Mouse (Mus musculus): ENCODE data around the gene Sesn1. TPM values are rescaled to one million over a fixed set of nuclear protein-coding genes. Genes with fewer than 3 reads are reported as not detected.

The Sesn1 gene
- polyA plus RNA-seq, 1 experiment from 2014 or later, result 26.3 TPM

DNA sequence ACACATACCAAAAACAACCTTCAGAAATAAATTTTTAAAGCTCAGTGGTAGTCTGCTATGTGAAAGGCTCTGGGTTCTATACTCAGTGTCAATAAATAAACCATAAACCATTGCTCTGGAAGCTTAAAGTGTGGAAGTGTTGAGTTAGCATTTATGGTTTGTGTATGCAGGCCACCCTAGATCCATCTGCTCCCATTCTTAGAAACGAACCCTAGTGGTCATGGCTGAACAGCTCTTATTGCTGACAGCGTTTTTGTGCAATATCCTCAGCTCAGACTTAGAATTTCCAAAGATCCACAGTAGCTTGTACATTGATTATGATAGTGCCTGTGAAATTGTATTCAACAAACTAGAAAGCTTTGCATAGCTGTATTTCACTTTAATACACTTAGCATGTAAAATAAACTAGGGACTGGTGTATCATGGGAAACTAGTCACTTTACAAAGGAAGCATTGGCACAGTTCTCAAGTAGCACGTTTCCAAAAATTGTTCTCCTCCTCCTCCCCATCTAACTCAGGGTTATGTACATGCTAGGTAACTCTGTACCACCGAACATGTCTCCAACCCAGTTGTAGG, 78.7 kb downstream of the Sesn1 start:
- H3K4me3 ChIP-seq (ENCODE audit: low read depth, low read length), result no peak overlapping the region; the same call in 1 of the 2 replicates
- DNase-seq (ENCODE audit: low spot score) (peak; percentile 31), ATAC-seq (ENCODE audit: low FRiP score) (no peak)
- no peaks in the 10 kb centered on the region for H3K9me3 ChIP-seq (ENCODE audit: control insufficient read depth, low read length)
- H3K4me2 ChIP-seq (replicated peaks; ENCODE audit: low read depth, low read length), result no peak overlapping the region; the same call in 1 of the 2 replicates
- no peaks in the 10 kb centered on the region for H3K36me3 ChIP-seq (ENCODE audit: control insufficient read depth, insufficient read depth, low read length)
- no peaks in the 10 kb centered on the region for H3K27me3 ChIP-seq (ENCODE audit: control insufficient read depth, insufficient read depth, low read length)
- 55% methylated on average over 4 of the region's 4 CpGs for WGBS
- no peak overlapping the region for H3K27ac ChIP-seq (ENCODE audit: low read depth, low read length)
- H3K4me1 ChIP-seq (replicated peaks; ENCODE audit: control insufficient read depth, insufficient read depth, low read length), result no peaks in the 10 kb centered on the region
- no peak overlapping the region for H3K9ac ChIP-seq (ENCODE audit: low read depth, low read length)

DNA sequence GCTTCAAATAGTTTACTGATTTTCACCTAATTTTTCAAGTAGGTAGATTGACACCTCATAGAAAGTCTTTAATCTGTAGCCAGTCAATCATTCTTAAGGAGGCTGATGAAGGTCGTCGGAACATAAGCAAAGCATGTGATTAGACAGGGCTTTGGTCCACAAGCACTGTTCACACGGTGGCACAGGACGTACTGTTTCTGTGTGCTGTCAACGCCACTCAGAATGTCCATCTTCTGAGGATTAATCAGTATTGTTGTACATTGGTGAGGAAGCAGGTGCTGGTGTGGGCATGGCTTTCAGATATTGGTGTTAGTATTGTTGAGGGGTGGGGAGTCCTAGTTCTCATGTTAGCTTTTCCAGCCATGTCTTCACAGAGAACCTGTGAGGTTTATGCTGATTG, 79.8 kb downstream of the Sesn1 start:
- WGBS, result 84% methylated on average over 5 of the region's 5 CpGs
- Histone ChIP-seq H3K4me2 (replicated peaks; ENCODE audit: low read depth, low read length) (no peak overlapping the region), H3K4me1 (replicated peaks; ENCODE audit: control insufficient read depth, insufficient read depth, low read length) (no peaks in the 10 kb centered on the region), H3K9ac (ENCODE audit: low read depth, low read length) (no peak overlapping the region), H3K27ac (ENCODE audit: low read depth, low read length) (no peak overlapping the region), H3K27me3 (ENCODE audit: control insufficient read depth, insufficient read depth, low read length) (no peaks in the 10 kb centered on the region), H3K36me3 (ENCODE audit: control insufficient read depth, insufficient read depth, low read length) (no peaks in the 10 kb centered on the region), H3K4me3 (ENCODE audit: low read depth, low read length) (no peak overlapping the region), H3K9me3 (ENCODE audit: control insufficient read depth, low read length) (no peaks in the 10 kb centered on the region)
- DNase-seq (ENCODE audit: low spot score) (no peak), ATAC-seq (ENCODE audit: low FRiP score) (no peak)

DNA sequence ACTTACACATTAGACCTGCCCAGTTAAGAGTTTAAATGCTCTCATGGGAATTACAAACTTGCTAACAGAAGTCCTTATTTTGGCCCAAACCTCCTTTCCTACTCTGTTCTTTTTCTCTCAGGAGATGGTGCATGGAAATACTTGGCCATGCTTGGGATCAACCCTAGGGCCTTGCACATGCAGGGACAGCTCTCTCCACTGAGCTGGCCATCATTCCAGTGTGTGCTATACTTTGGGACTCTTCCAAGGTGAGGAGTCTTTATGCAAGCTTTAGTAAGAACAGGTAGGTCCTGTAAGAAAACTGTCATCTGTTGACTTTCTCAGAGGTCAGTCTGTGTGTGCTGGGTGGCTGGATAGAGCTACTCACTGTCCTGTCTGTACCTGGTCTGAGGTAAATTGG, 80.8 kb downstream of the Sesn1 start:
- Histone ChIP-seq H3K27me3 (ENCODE audit: control insufficient read depth, insufficient read depth, low read length) (no peaks in the 10 kb centered on the region), H3K4me2 (replicated peaks; ENCODE audit: low read depth, low read length) (no peak overlapping the region), H3K9me3 (ENCODE audit: control insufficient read depth, low read length) (no peaks in the 10 kb centered on the region), H3K9ac (ENCODE audit: low read depth, low read length) (no peak overlapping the region), H3K27ac (ENCODE audit: low read depth, low read length) (no peak overlapping the region), H3K4me1 (replicated peaks; ENCODE audit: control insufficient read depth, insufficient read depth, low read length) (no peaks in the 10 kb centered on the region), H3K36me3 (ENCODE audit: control insufficient read depth, insufficient read depth, low read length) (no peaks in the 10 kb centered on the region), H3K4me3 (ENCODE audit: low read depth, low read length) (no peak overlapping the region)
- ATAC-seq (ENCODE audit: low FRiP score) (no peak), DNase-seq (ENCODE audit: low spot score) (no peak)

DNA sequence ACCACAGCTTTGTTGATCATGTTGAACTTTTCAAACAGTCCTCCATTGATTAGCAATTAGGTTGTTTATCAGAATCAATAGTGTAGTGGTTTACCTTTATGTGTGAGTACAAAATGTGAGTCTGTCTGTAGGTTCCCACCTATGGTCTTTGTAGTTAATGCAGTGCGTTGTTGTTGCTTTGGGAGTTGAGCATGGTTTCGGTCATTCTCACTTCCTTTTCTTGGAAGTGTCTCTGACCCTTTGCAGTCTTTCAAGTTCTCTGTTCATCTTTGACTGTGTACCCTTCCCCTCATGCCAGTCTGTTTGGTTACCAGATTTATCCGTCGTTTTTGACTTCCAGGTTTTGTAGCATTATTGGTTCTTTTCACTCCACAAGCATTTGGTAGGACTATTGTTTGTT, 81.6 kb downstream of the Sesn1 start:
- Histone ChIP-seq H3K36me3 (ENCODE audit: control insufficient read depth, insufficient read depth, low read length) (no peaks in the 10 kb centered on the region), H3K9ac (ENCODE audit: low read depth, low read length) (no peak overlapping the region), H3K4me3 (ENCODE audit: low read depth, low read length) (no peak overlapping the region), H3K4me2 (replicated peaks; ENCODE audit: low read depth, low read length) (no peak overlapping the region), H3K27me3 (ENCODE audit: control insufficient read depth, insufficient read depth, low read length) (no peaks in the 10 kb centered on the region), H3K4me1 (replicated peaks; ENCODE audit: control insufficient read depth, insufficient read depth, low read length) (no peaks in the 10 kb centered on the region), H3K9me3 (ENCODE audit: control insufficient read depth, low read length) (no peaks in the 10 kb centered on the region), H3K27ac (ENCODE audit: low read depth, low read length) (no peak overlapping the region)
- DNase-seq (ENCODE audit: low spot score), result no peak
- ATAC-seq (ENCODE audit: low FRiP score), result no peak
- 93% methylated on average over 4 of the region's 4 CpGs for WGBS

DNA sequence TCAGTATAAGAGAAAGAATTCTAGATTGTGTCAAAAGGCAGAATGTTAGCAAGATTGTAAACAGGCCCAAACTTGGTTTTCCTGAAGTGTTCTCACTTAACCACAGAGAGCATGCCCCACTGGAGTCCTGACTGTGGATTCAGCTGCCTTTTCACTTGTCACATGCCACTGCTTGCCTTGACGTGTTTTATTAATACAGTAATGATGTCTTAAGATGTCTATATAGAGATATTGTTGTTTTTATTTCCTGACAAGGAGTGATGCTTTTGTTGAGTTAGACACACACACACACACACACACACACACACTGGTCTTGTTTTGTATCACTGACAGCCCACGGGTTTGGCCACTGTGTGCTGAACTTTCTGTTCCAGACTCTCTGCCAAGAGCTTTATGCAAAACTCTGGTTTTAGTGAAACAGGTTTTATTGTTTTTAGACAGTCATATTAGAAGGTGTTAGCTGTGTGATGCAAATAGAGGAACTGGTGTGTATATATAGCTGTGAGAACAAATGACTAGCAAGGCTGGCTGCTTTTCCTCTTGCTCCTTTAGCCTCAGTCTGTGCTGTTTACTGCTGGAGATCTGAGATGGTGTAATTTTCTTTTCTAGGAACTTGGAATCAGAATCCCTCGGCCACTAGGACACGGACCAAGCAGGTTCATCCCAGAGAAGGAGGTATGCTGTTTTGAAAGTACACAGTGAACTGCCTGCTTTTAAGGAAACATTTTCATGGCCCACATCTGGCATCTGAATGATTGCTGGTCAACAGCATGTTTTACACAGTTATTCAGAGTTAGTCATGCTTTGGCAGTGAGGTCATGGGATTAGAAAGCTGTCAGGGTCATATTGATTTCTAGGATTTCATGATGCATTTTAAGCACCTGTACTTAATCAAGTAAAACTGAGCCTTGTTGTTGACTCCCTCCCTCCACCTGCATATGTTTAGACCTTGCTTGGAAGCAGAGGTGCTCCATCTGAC, 84.0 kb downstream of the Sesn1 start:
- H3K36me3 ChIP-seq (ENCODE audit: control insufficient read depth, insufficient read depth, low read length), result peaks cover 5% of the 10 kb centered on the region; the same call in 1 of the 2 replicates
- WGBS, result 69% methylated on average over 4 of the region's 4 CpGs
- no peaks in the 10 kb centered on the region for H3K4me1 ChIP-seq (replicated peaks; ENCODE audit: control insufficient read depth, insufficient read depth, low read length)
- H3K4me3 ChIP-seq (ENCODE audit: low read depth, low read length), result no peak overlapping the region
- no peaks in the 10 kb centered on the region for H3K27me3 ChIP-seq (ENCODE audit: control insufficient read depth, insufficient read depth, low read length)
- H3K9ac ChIP-seq (ENCODE audit: low read depth, low read length), result no peak overlapping the region
- no peak for DNase-seq (ENCODE audit: low spot score)
- ATAC-seq (ENCODE audit: low FRiP score), result no peak
- H3K27ac ChIP-seq (ENCODE audit: low read depth, low read length), result no peak overlapping the region
- H3K4me2 ChIP-seq (replicated peaks; ENCODE audit: low read depth, low read length), result no peak overlapping the region
- no peaks in the 10 kb centered on the region for H3K9me3 ChIP-seq (ENCODE audit: control insufficient read depth, low read length)

DNA sequence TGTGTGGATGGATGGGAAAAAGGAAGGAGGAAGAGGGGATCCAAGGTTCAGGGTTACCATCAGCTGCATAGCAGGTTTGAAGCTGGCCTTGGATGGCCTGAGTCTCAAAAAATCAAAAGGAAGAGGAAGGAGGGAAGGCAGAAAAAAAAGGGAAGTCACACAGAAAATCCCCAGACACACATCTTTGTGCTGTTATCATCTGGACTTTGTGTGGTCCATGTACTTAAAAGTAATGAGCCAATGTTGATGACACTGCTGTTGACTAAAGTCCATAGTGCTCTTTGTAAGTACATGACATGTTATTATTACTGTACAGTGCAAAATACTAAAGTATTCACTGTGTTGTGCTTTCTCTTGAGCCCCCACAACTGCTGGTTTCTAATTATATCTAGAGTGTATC, 86.7 kb downstream of the Sesn1 start:
- peaks cover 8% of the 10 kb centered on the region; the same call in 1 of the 2 replicates for H3K36me3 ChIP-seq (ENCODE audit: control insufficient read depth, insufficient read depth, low read length)
- H3K9ac ChIP-seq (ENCODE audit: low read depth, low read length), result no peak overlapping the region
- H3K27me3 ChIP-seq (ENCODE audit: control insufficient read depth, insufficient read depth, low read length), result no peaks in the 10 kb centered on the region
- no peak for ATAC-seq (ENCODE audit: low FRiP score)
- no peaks in the 10 kb centered on the region for H3K4me1 ChIP-seq (replicated peaks; ENCODE audit: control insufficient read depth, insufficient read depth, low read length)
- no peak for DNase-seq (ENCODE audit: low spot score)
- no peak overlapping the region for H3K4me2 ChIP-seq (replicated peaks; ENCODE audit: low read depth, low read length)
- no peaks in the 10 kb centered on the region for H3K9me3 ChIP-seq (ENCODE audit: control insufficient read depth, low read length)
- no peak overlapping the region for H3K4me3 ChIP-seq (ENCODE audit: low read depth, low read length)
- no peak overlapping the region for H3K27ac ChIP-seq (ENCODE audit: low read depth, low read length)

DNA sequence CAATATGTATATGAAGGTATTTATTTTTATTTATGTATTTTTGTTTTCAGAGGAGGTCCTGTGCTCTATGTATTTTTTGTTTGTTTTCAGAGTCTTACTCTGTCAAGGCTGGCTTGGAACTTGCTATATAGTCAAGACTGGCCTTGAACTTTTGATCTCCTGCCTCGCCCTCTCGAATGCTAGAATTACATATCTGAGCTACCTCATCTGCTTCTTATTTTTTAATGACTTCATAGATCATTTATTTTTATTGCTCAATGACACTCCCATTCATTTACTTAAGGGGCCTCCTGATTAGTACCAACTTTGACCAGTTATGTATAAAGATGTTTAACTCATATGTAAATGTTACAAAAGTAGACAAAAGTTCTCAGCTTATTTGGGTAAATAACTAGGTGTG, 87.1 kb downstream of the Sesn1 start:
- Histone ChIP-seq H3K4me3 (ENCODE audit: low read depth, low read length) (no peak overlapping the region), H3K4me1 (replicated peaks; ENCODE audit: control insufficient read depth, insufficient read depth, low read length) (no peaks in the 10 kb centered on the region), H3K9me3 (ENCODE audit: control insufficient read depth, low read length) (no peaks in the 10 kb centered on the region), H3K9ac (ENCODE audit: low read depth, low read length) (no peak overlapping the region), H3K36me3 (ENCODE audit: control insufficient read depth, insufficient read depth, low read length) (peaks cover 8% of the 10 kb centered on the region; the same call in 1 of the 2 replicates), H3K27ac (ENCODE audit: low read depth, low read length) (no peak overlapping the region), H3K27me3 (ENCODE audit: control insufficient read depth, insufficient read depth, low read length) (no peaks in the 10 kb centered on the region), H3K4me2 (replicated peaks; ENCODE audit: low read depth, low read length) (no peak overlapping the region)
- no peak for DNase-seq (ENCODE audit: low spot score)
- WGBS, result 99% methylated on average over 2 of the region's 2 CpGs
- no peak for ATAC-seq (ENCODE audit: low FRiP score)

DNA sequence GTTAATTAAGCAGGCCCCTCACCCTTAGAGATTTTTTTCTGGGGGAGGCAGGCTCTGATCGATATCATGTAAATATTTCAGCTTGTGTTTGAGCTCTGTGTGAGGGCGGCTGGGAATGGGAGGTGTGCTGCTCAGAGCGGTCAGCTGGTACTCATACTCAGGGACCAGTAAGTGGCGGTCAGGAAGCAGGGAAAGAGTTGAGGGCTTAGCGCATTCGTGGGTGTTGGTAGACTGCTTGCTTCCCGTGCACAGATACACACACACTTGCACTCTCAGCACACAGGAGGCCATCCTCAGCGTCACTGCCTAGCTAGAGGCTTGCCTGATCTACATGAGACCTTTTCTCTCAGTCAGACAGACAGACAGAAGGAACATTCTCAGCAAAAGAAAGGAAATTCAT, 91.7 kb downstream of the Sesn1 start:
- DNase-seq (ENCODE audit: low spot score) (no peak), ATAC-seq (ENCODE audit: low FRiP score) (no peak)
- Histone ChIP-seq H3K4me3 (ENCODE audit: low read depth, low read length) (no peak overlapping the region), H3K9me3 (ENCODE audit: control insufficient read depth, low read length) (no peaks in the 10 kb centered on the region), H3K4me1 (replicated peaks; ENCODE audit: control insufficient read depth, insufficient read depth, low read length) (no peaks in the 10 kb centered on the region), H3K36me3 (ENCODE audit: control insufficient read depth, insufficient read depth, low read length) (peaks cover 8% of the 10 kb centered on the region; the same call in 1 of the 2 replicates), H3K27me3 (ENCODE audit: control insufficient read depth, insufficient read depth, low read length) (no peaks in the 10 kb centered on the region), H3K4me2 (replicated peaks; ENCODE audit: low read depth, low read length) (no peak overlapping the region), H3K9ac (ENCODE audit: low read depth, low read length) (no peak overlapping the region), H3K27ac (ENCODE audit: low read depth, low read length) (no peak overlapping the region)
- 90% methylated on average over 8 of the region's 8 CpGs for WGBS

DNA sequence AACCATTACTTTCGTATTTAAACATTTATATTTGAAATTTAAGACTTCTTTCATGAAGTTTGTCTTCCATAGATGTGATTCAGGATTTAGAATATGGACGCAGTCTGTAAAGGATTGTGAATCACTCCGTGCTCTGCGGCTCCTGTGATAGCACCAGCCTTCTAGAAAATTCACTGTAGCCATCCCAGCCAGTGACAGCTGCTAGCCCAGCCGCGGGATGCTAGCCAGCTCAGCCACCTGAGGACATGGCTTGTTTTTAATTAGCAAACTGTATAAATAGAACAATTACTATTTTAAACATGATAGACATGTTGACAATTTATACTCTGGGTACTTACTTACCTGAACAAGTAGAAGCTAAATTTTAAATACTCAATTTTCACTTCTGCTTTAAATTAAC, 92.1 kb downstream of the Sesn1 start:
- WGBS, result 94% methylated on average over 6 of the region's 6 CpGs
- H3K4me2 ChIP-seq (replicated peaks; ENCODE audit: low read depth, low read length), result no peak overlapping the region

More for the DNA sequence above, 92.1 kb downstream of the Sesn1 start:
- Histone ChIP-seq H3K4me1 (replicated peaks; ENCODE audit: control insufficient read depth, insufficient read depth, low read length) (no peaks in the 10 kb centered on the region), H3K9me3 (ENCODE audit: control insufficient read depth, low read length) (no peaks in the 10 kb centered on the region), H3K9ac (ENCODE audit: low read depth, low read length) (no peak overlapping the region), H3K4me3 (ENCODE audit: low read depth, low read length) (no peak overlapping the region), H3K27ac (ENCODE audit: low read depth, low read length) (no peak overlapping the region), H3K36me3 (ENCODE audit: control insufficient read depth, insufficient read depth, low read length) (peaks cover 8% of the 10 kb centered on the region; the same call in 1 of the 2 replicates), H3K27me3 (ENCODE audit: control insufficient read depth, insufficient read depth, low read length) (no peaks in the 10 kb centered on the region)
- DNase-seq (ENCODE audit: low spot score) (no peak), ATAC-seq (ENCODE audit: low FRiP score) (no peak)

All from hindbrain, embryonic 11.5 days (tissue).